Mouse (Mus musculus) urinary bladder, postnatal 10 days (tissue): Measurements from ENCODE around the gene Ltk.

Source experiments
- DNase-seq: peaks from one replicate; pipeline ENCODE4 v3.0.0; 2022; ENCODE audit warnings: low spot score

Ltk gene

GRCm38 (mm10) chr2:119703171-119703570 lies 57.1 kb downstream of the Ltk start:
- DNase-seq: no peak
